Mouse (Mus musculus) B cell, adult 62 days (primary cell): ENCODE data around the gene Gm21637. TPM values are rescaled to one million over a fixed set of nuclear protein-coding genes. Genes with fewer than 3 reads are reported as not detected.

Experiments used
- total RNA-seq: library from RNA; stranded (reverse); gene quantifications from 4 replicates; pipeline ENCODE4 v1.2.4, GENCODE M21; 2023

Gm21637 gene
- total RNA-seq = not detected in 4 replicates

GRCm38 (mm10) chrX:31961744-31962143 lies at the start of gene Gm21637:
TSS of gene Gm21637 (plus strand) at chrX:31962044.

Other genes starting within 250 kb of the Gm21637 start
- gene Btbd35f25, start 244.9 kb upstream of the Gm21637 start, total RNA-seq = not detected in 4 replicates
- not detected in 4 replicates for gene Btbd35f22, start 85.8 kb downstream of the Gm21637 start, total RNA-seq